Mouse (Mus musculus): ENCODE data around the gene Zscan5b. TPM values are rescaled to one million over a fixed set of nuclear protein-coding genes. Genes with fewer than 3 reads are reported as not detected.
"Not testable (repeated sequence)": the region's sequence is repeated elsewhere in the genome, so short reads cannot be mapped to it uniquely, and the experiment has no call there.

Zscan5b gene
- polyA plus RNA-seq, 1 experiment from 2014 or later, result not detected

DNA sequence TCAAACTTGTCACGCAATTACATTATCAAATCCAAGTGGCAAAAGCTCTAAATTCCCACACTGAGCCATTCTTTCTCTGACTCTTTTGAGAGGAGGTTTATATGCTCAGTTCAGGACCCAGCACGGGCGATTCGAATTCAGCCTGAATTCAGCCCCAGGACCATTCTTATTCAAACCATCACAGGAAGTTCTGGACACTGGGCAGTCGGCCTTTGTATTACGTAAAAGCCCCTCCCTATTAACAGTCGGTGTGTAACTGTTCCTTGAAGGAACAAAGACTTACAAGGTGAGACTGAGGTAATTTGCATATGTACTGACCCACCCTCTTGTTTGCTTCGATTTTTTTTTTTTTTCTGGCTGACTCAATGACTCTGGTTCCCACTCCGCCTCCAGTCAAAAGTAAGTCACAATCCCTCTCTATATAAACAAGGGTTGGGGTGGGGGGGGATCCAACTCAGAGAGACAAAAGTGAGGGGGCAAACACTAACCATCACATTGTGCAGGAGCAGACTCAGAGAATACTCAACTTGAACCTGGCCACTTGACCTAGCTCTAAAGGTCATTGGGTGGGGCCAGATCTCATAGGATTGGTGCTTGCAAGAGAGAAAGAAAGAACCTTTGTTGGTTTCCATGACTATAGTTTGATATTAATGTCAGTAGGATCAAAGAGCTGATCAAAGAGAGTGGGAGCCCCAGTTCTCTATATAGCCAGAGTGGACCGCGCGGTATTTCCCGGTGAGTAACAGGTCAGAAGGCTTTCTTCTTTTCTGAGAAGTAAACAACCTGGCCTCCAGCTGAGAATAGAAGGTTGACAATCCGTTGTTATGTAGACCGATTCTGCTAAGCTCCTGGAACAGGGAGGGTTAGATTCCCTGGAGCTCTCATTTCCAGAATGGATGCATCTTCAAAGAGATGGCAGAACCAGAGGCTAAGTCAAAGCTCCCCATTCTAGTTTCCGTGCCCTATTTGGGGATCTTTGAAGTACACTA is 36.4 kb downstream of the Zscan5b start:
- H3K4me2 ChIP-seq (ENCODE audit: low read length), result no peak overlapping the region
- 37% methylated on average over 16 of the region's 16 CpGs for WGBS
- no peaks in the 10 kb centered on the region for H3K27me3 ChIP-seq (replicated peaks; ENCODE audit: control insufficient read depth, insufficient read depth, low read length)
- H3K4me1 ChIP-seq (ENCODE audit: control insufficient read depth, insufficient read depth, low read length), result no peaks in the 10 kb centered on the region
- no peak for DNase-seq (ENCODE audit: low spot score)
- H3K9ac ChIP-seq (ENCODE audit: low read length), result no peak overlapping the region
- no peak overlapping the region for H3K4me3 ChIP-seq (ENCODE audit: low read depth, low read length)
- H3K36me3 ChIP-seq (ENCODE audit: control insufficient read depth, insufficient read depth, low read length), result no peaks in the 10 kb centered on the region
- ATAC-seq, result no peak
- H3K9me3 ChIP-seq (replicated peaks; ENCODE audit: control insufficient read depth, low read length), result no peaks in the 10 kb centered on the region
- H3K27ac ChIP-seq (ENCODE audit: low read depth, low read length), result no peak overlapping the region

DNA sequence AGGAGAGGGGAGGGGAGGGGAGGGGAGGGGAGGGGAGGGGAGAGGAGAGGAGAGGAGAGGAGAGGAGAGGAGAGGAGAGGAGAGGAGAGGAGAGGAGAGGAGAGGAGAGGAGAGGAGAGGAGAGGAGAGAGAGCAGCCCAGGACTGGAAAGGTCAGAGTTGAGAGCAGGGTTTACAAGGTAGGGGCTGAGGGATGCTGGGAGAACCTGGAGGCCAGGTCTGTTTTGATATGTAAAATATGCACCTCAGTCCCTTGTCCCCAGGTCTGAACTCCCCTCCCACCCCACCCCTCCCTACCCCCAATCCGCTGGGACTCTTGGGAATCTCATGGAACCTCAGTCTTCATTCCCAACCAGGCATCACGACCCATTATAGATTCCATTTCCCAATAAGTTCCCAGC is 37.9 kb downstream of the Zscan5b start:
- H3K4me3 ChIP-seq (ENCODE audit: low read depth, low read length); DNase-seq (ENCODE audit: low spot score); H3K4me1 ChIP-seq (ENCODE audit: control insufficient read depth, insufficient read depth, low read length); H3K27me3 ChIP-seq (replicated peaks; ENCODE audit: control insufficient read depth, insufficient read depth, low read length); H3K36me3 ChIP-seq (ENCODE audit: control insufficient read depth, insufficient read depth, low read length); H3K27ac ChIP-seq (ENCODE audit: low read depth, low read length); H3K4me2 ChIP-seq (ENCODE audit: low read length); H3K9ac ChIP-seq (ENCODE audit: low read length); ATAC-seq; H3K9me3 ChIP-seq (replicated peaks; ENCODE audit: control insufficient read depth, low read length): not testable (repeated sequence)
- 31% methylated on average over 2 of the region's 2 CpGs for WGBS

DNA sequence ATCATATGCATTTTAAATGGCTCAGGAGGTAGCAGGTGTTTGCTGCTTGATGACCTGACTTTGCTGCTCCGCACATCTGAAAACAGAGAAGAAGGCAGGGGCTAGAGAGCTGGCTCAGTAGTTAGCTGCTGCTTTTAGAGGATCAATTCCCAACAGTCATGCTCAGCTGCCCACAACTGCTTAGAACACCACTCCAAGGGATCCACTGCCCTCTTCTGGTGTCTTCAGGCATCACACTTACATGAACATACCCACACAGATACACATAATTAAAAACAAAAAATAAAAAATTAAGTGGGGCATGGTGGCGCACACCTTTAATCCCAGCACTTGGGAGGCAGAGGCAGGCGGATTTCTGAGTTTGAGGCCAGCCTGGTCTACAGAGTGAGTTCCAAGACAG is 40.0 kb downstream of the Zscan5b start:
- no peak overlapping the region for H3K27ac ChIP-seq (ENCODE audit: low read depth, low read length)
- ATAC-seq (no peak), DNase-seq (ENCODE audit: low spot score) (no peak)
- no peaks in the 10 kb centered on the region for H3K27me3 ChIP-seq (replicated peaks; ENCODE audit: control insufficient read depth, insufficient read depth, low read length)
- 89% methylated on average over 3 of the region's 3 CpGs for WGBS
- H3K36me3 ChIP-seq (ENCODE audit: control insufficient read depth, insufficient read depth, low read length), result no peaks in the 10 kb centered on the region
- H3K4me1 ChIP-seq (ENCODE audit: control insufficient read depth, insufficient read depth, low read length), result no peaks in the 10 kb centered on the region
- H3K9me3 ChIP-seq (replicated peaks; ENCODE audit: control insufficient read depth, low read length), result no peaks in the 10 kb centered on the region
- H3K9ac ChIP-seq (ENCODE audit: low read length), result no peak overlapping the region
- no peak overlapping the region for H3K4me2 ChIP-seq (ENCODE audit: low read length)
- H3K4me3 ChIP-seq (ENCODE audit: low read depth, low read length), result no peak overlapping the region

DNA sequence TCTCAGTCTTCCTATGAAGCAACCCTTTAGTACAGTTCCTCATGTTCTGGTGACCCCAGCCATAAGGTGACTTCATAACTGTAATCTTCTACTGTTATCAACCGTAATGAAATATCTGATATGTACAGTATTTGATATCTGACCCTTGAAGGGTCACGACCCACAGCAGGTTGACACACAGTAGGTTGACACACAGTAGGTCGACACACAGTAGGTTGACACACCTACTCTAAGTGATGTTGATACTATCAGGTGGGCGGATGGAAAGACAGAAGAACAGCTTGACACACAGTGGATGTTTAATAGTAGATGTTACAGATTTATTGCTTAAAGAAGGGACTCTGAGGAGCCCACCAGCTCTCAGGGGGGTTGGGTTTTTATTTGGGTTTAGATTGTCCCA is 40.9 kb downstream of the Zscan5b start:
- Histone ChIP-seq H3K4me2 (ENCODE audit: low read length) (no peak overlapping the region), H3K9me3 (replicated peaks; ENCODE audit: control insufficient read depth, low read length) (no peaks in the 10 kb centered on the region), H3K27me3 (replicated peaks; ENCODE audit: control insufficient read depth, insufficient read depth, low read length) (no peaks in the 10 kb centered on the region), H3K36me3 (ENCODE audit: control insufficient read depth, insufficient read depth, low read length) (no peaks in the 10 kb centered on the region), H3K9ac (ENCODE audit: low read length) (no peak overlapping the region), H3K27ac (ENCODE audit: low read depth, low read length) (no peak overlapping the region), H3K4me3 (ENCODE audit: low read depth, low read length) (no peak overlapping the region), H3K4me1 (ENCODE audit: control insufficient read depth, insufficient read depth, low read length) (no peaks in the 10 kb centered on the region)
- DNase-seq (ENCODE audit: low spot score) (no peak), ATAC-seq (no peak)
- WGBS, result 88% methylated on average over 4 of the region's 4 CpGs

DNA sequence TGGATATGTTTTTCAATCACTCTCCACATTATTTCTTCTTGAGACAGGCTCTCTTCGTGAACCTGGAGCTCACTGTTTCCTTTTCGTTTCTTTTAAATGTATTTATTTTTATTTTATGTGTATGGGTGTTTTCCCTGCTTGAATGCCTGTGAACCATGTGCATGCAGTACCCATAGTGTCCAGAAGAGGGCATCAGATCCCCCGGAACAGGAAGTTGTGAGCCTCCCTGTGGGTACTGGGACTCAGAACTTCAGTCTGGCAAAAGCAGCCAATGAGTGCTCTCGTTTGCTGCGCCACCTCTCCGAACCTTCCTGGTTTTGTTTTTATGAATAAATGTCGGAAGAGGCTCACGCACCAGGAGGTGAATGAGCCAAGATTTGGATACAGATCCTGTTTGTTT is 43.6 kb downstream of the Zscan5b start:
- H3K4me3 ChIP-seq (ENCODE audit: low read depth, low read length), result no peak overlapping the region
- 63% methylated on average over 8 of the region's 8 CpGs for WGBS
- ATAC-seq (no peak), DNase-seq (ENCODE audit: low spot score) (no peak)
- no peaks in the 10 kb centered on the region for H3K9me3 ChIP-seq (replicated peaks; ENCODE audit: control insufficient read depth, low read length)
- no peak overlapping the region for H3K9ac ChIP-seq (ENCODE audit: low read length)
- no peaks in the 10 kb centered on the region for H3K27me3 ChIP-seq (replicated peaks; ENCODE audit: control insufficient read depth, insufficient read depth, low read length)
- no peak overlapping the region for H3K4me2 ChIP-seq (ENCODE audit: low read length)
- no peak overlapping the region for H3K27ac ChIP-seq (ENCODE audit: low read depth, low read length)
- no peaks in the 10 kb centered on the region for H3K4me1 ChIP-seq (ENCODE audit: control insufficient read depth, insufficient read depth, low read length)
- no peaks in the 10 kb centered on the region for H3K36me3 ChIP-seq (ENCODE audit: control insufficient read depth, insufficient read depth, low read length)

DNA sequence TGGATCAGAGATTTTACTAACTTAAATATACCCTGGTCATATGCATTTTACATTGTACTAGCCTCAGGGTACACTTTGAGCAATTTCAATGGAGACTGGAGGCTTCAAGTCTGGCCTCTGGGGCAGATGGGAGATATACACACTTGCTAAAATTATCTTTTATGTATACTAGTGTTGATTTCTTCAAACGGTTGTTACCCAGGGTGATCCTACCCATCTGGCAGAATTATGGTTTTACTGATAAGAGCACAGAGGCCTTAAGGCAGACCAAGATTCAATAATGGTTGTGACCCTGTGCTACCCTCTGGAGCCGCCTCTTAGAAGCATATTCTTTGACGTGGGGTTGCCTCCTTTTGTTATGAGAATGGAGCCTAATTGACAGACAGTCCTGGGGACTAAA is 55.8 kb downstream of the Zscan5b start:
- no peak overlapping the region for H3K4me2 ChIP-seq (ENCODE audit: low read length)
- H3K9me3 ChIP-seq (replicated peaks; ENCODE audit: control insufficient read depth, low read length), result no peaks in the 10 kb centered on the region
- H3K4me1 ChIP-seq (ENCODE audit: control insufficient read depth, insufficient read depth, low read length), result no peaks in the 10 kb centered on the region
- H3K4me3 ChIP-seq (ENCODE audit: low read depth, low read length), result no peak overlapping the region
- 60% methylated on average over 3 of the region's 3 CpGs for WGBS
- ATAC-seq (no peak), DNase-seq (ENCODE audit: low spot score) (no peak)
- no peaks in the 10 kb centered on the region for H3K36me3 ChIP-seq (ENCODE audit: control insufficient read depth, insufficient read depth, low read length)
- no peak overlapping the region for H3K9ac ChIP-seq (ENCODE audit: low read length)
- H3K27ac ChIP-seq (ENCODE audit: low read depth, low read length), result no peak overlapping the region
- H3K27me3 ChIP-seq (replicated peaks; ENCODE audit: control insufficient read depth, insufficient read depth, low read length), result no peaks in the 10 kb centered on the region

DNA sequence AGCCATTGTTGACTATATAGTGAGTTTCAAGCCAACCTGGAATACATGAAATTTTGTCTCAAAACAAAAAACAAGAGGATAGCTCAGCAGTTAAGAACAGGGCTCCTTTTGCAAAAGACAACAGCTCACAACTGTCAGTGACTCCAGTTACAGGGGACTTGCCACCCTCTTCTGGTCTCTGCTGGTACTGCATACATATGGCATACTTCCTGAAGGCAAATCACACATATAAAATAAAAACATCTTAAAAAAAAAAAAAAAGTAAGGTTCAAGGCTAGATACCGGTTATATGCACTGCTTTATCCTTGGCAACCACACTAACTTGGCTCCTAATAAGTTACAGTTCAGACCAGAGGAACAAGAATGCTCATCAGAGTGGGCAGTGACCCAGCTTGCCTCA is 60.7 kb downstream of the Zscan5b start:
- Histone ChIP-seq H3K4me2 (ENCODE audit: low read length) (peak overlapping the region; percentile 58), H3K9ac (ENCODE audit: low read length) (peak overlapping the region; percentile 70), H3K9me3 (replicated peaks; ENCODE audit: control insufficient read depth, low read length) (no peaks in the 10 kb centered on the region), H3K4me1 (ENCODE audit: control insufficient read depth, insufficient read depth, low read length) (no peaks in the 10 kb centered on the region; the same call in 1 of the 2 replicates), H3K4me3 (ENCODE audit: low read depth, low read length) (peak overlapping the region; percentile 53), H3K36me3 (ENCODE audit: control insufficient read depth, insufficient read depth, low read length) (no peaks in the 10 kb centered on the region), H3K27me3 (replicated peaks; ENCODE audit: control insufficient read depth, insufficient read depth, low read length) (no peaks in the 10 kb centered on the region), H3K27ac (ENCODE audit: low read depth, low read length) (no peak overlapping the region)
- 4% methylated on average over 1 of the region's 1 CpGs for WGBS
- ATAC-seq (no peak), DNase-seq (ENCODE audit: low spot score) (peak; percentile 90)

DNA sequence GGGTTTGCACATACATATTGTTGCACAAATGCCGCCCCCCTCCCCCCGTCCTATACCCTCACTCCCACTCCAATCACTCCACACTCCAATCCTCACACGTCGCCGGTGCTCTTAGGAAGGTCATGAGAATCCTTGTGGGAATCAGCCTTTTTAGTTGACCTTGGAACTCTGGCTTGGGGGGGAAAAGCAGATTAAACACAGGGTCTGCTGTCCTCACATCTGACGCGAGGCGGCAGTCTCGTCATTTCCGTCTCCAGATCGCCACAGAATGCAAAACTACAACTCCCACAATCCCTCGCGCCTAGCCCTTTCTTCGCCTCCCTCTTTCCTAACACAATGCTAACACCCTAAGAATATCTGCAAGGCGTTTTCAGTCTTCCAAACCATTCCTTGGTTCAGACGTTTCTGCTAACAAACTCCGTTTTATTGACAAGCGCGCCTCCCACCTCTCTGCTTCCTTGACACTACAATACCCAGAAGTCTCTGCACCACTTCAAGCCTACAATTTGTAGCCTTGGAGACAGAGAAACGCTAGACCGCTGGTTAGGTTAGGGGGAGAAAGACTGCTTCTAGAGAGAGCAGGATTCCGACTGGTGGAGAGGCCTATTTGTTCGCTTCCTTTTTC is 61.5 kb downstream of the Zscan5b start:
- H3K9me3 ChIP-seq (replicated peaks; ENCODE audit: control insufficient read depth, low read length), result no peaks in the 10 kb centered on the region
- H3K36me3 ChIP-seq (ENCODE audit: control insufficient read depth, insufficient read depth, low read length), result no peaks in the 10 kb centered on the region
- peak overlapping the region; percentile 53 for H3K4me3 ChIP-seq (ENCODE audit: low read depth, low read length)
- ATAC-seq, result peak; percentile 74
- H3K4me2 ChIP-seq (ENCODE audit: low read length), result peak overlapping the region; percentile 58
- peaks cover 3% of the 10 kb centered on the region; the same call in 1 of the 2 replicates for H3K4me1 ChIP-seq (ENCODE audit: control insufficient read depth, insufficient read depth, low read length)
- under 1% methylated on average over 23 of the region's 23 CpGs for WGBS
- peak; percentile 95 for DNase-seq (ENCODE audit: low spot score)
- H3K27me3 ChIP-seq (replicated peaks; ENCODE audit: control insufficient read depth, insufficient read depth, low read length), result no peaks in the 10 kb centered on the region
- H3K27ac ChIP-seq (ENCODE audit: low read depth, low read length), result peak overlapping the region; percentile 90
- peak overlapping the region; percentile 70 for H3K9ac ChIP-seq (ENCODE audit: low read length)

Measured in forebrain, embryonic 14.5 days (tissue).